Mouse (Mus musculus) liver, embryonic 14.5 days (tissue): ENCODE measurements around the gene Coasy.

Source experiments
- CTCF ChIP-seq: IDR thresholded peaks from 2 replicates; pipeline ENCODE4 v1.5.1; 2016; ENCODE audit warnings: antibody characterized with exemption, low read depth, control low read depth
- EP300 ChIP-seq: IDR thresholded peaks from 2 replicates; pipeline ENCODE4 v1.6.1; 2016; ENCODE audit warnings: antibody characterized with exemption, low read depth

- TF ChIP-seq CTCF (no peak), EP300 (no peak)
Measured at GRCm38 (mm10) chr11:101050359-101050758, 32.0 kb upstream of the Coasy start.
